Mouse (Mus musculus) embryonic facial prominence, embryonic 15.5 days (tissue): ENCODE measurements around the gene Nav2. TPM values are rescaled to one million over a fixed set of nuclear protein-coding genes. Genes with fewer than 3 reads are reported as not detected.

Experiments
- ATAC-seq: fragments of 200-750 bp; cut with Nextera tagmentation; 2 replicates; pipeline ENCODE4 v1.8.0; 2017; ENCODE audit warnings: low read depth, moderate TSS enrichment; ENCODE audit not compliant: insufficient number of reproducible peaks, low FRiP score, low TSS enrichment
- H3K27ac ChIP-seq: fragments of 300-500 bp; sonication (generic); replicated peaks from 2 replicates; pipeline ENCODE4 v1.5.1; 2015; ENCODE audit warnings: mild to moderate bottlenecking, inconsistent platforms
- H3K27me3 ChIP-seq: fragments of 300-500 bp; sonication (generic); 2 replicates; pipeline ENCODE4 v1.6.1; 2015; ENCODE audit warnings: inconsistent platforms
- H3K36me3 ChIP-seq: fragments of 300-500 bp; sonication (generic); 2 replicates; pipeline ENCODE4 v1.6.1; 2015; ENCODE audit warnings: mild to moderate bottlenecking, inconsistent platforms
- H3K4me1 ChIP-seq: fragments of 300-500 bp; sonication (generic); 2 replicates; pipeline ENCODE4 v1.6.1; 2015; ENCODE audit warnings: inconsistent platforms
- H3K4me2 ChIP-seq: fragments of 300-500 bp; sonication (generic); replicated peaks from 2 replicates; pipeline ENCODE4 v1.6.1; 2015; ENCODE audit warnings: mild to moderate bottlenecking, inconsistent platforms
- H3K4me3 ChIP-seq: fragments of 300-500 bp; sonication (generic); replicated peaks from 2 replicates; pipeline ENCODE4 v1.5.1; 2015; ENCODE audit warnings: mild to moderate bottlenecking, inconsistent platforms
- H3K9ac ChIP-seq: fragments of 300-500 bp; sonication (generic); 2 replicates; pipeline ENCODE4 v1.6.1; 2015; ENCODE audit warnings: inconsistent platforms
- H3K9me3 ChIP-seq: fragments of 300-500 bp; sonication (generic); replicated peaks from 2 replicates; pipeline ENCODE4 v1.6.1; 2016; ENCODE audit warnings: inconsistent platforms
- WGBS: fragments of 180-500 bp; shearing (Covaris S2); methylation state at CpG from one replicate; pipeline ENCODE4 v1.1.7; 2015; 5-methylcytosine and 5-hydroxymethylcytosine counted together
- polyA plus RNA-seq: library from polyadenylated mRNA; unstranded; fragments of >200 nt; fragmentation: Nextera tagmentation; extraction: Ambion mirVana; gene quantifications from 2 replicates; pipeline ENCODE4 v1.2.1, GENCODE M21; 2015

The Nav2 gene
- polyA plus RNA-seq, 1 experiment from 2014 or later: 23.4 TPM

- ATAC-seq: no peak
- H3K9me3 ChIP-seq: no peaks in the 10 kb centered on the region
- H3K4me3 ChIP-seq: peak overlapping the region; percentile 40
- 25% methylated on average over 5 of the region's 5 CpGs for WGBS
- H3K36me3 ChIP-seq: no peaks in the 10 kb centered on the region
- 0 out of 2 replicates have a peak overlapping the region, but pooled peaks have one; percentile 67 for H3K27ac ChIP-seq
- no peak overlapping the region for H3K9ac ChIP-seq
- peaks cover 3% of the 10 kb centered on the region; the same call in 1 of the 2 replicates for H3K27me3 ChIP-seq
- H3K4me1 ChIP-seq: peaks cover 63% of the 10 kb centered on the region
- H3K4me2 ChIP-seq: peak overlapping the region; percentile 54
Measured at GRCm38 (mm10) chr7:49523729-49524128, 615.2 kb downstream of the Nav2 start.

- 0 out of 2 replicates have a peak overlapping the region, but pooled peaks have one; percentile 2 for H3K4me3 ChIP-seq
- H3K36me3 ChIP-seq: no peaks in the 10 kb centered on the region
- H3K27ac ChIP-seq: no peak overlapping the region
- H3K4me2 ChIP-seq: 0 out of 2 replicates have a peak overlapping the region, but pooled peaks have one; percentile 0
- H3K4me1 ChIP-seq: peaks cover 59% of the 10 kb centered on the region
- no peak overlapping the region for H3K9ac ChIP-seq
- ATAC-seq: no peak
- no peaks in the 10 kb centered on the region for H3K9me3 ChIP-seq
- H3K27me3 ChIP-seq: no peaks in the 10 kb centered on the region
- 40% methylated on average over 11 of the region's 11 CpGs for WGBS
Measured at GRCm38 (mm10) chr7:49525348-49526100, 617.0 kb downstream of the Nav2 start.

GRCm38 (mm10) chr7:49526101-49526499 lies 617.6 kb downstream of the Nav2 start:
- WGBS: 69% methylated on average over 4 of the region's 4 CpGs
- Histone ChIP-seq H3K36me3 (no peaks in the 10 kb centered on the region), H3K9me3 (no peaks in the 10 kb centered on the region), H3K27ac (no peak overlapping the region), H3K27me3 (no peaks in the 10 kb centered on the region), H3K4me3 (no peak overlapping the region), H3K4me1 (peaks cover 53% of the 10 kb centered on the region), H3K4me2 (0 out of 2 replicates have a peak overlapping the region, but pooled peaks have one; percentile 0), H3K9ac (no peak overlapping the region)
- ATAC-seq: no peak

- no peak for ATAC-seq
- no peak overlapping the region for H3K4me2 ChIP-seq
- H3K27me3 ChIP-seq: no peaks in the 10 kb centered on the region
- H3K27ac ChIP-seq: 0 out of 2 replicates have a peak overlapping the region, but pooled peaks have one; percentile 24
- peaks cover 39% of the 10 kb centered on the region for H3K4me1 ChIP-seq
- no peak overlapping the region for H3K9ac ChIP-seq
- no peak overlapping the region for H3K4me3 ChIP-seq
- H3K9me3 ChIP-seq: no peaks in the 10 kb centered on the region
- WGBS: 14% methylated on average over 4 of the region's 4 CpGs
- H3K36me3 ChIP-seq: no peaks in the 10 kb centered on the region
Measured at GRCm38 (mm10) chr7:49527495-49527894, 619.0 kb downstream of the Nav2 start.

- 15% methylated on average over 4 of the region's 4 CpGs for WGBS
- H3K4me2 ChIP-seq: no peak overlapping the region
Measured at GRCm38 (mm10) chr7:49527925-49528324, 619.4 kb downstream of the Nav2 start.

GRCm38 (mm10) chr7:49529498-49529897 lies 621.0 kb downstream of the Nav2 start:
- ATAC-seq: no peak
- H3K27ac ChIP-seq: no peak overlapping the region
- WGBS: 74% methylated on average over 2 of the region's 2 CpGs
- H3K9ac ChIP-seq: no peak overlapping the region
- H3K27me3 ChIP-seq: no peaks in the 10 kb centered on the region
- no peaks in the 10 kb centered on the region for H3K9me3 ChIP-seq
- H3K36me3 ChIP-seq: no peaks in the 10 kb centered on the region
- H3K4me1 ChIP-seq: peaks cover 24% of the 10 kb centered on the region
- H3K4me3 ChIP-seq: no peak overlapping the region
- H3K4me2 ChIP-seq: no peak overlapping the region

More at GRCm38 (mm10) chr7:49527925-49528324, 619.4 kb downstream of the Nav2 start:
- H3K9me3 ChIP-seq: no peaks in the 10 kb centered on the region
- peaks cover 35% of the 10 kb centered on the region for H3K4me1 ChIP-seq
- no peaks in the 10 kb centered on the region for H3K36me3 ChIP-seq
- H3K4me3 ChIP-seq: no peak overlapping the region
- H3K27me3 ChIP-seq: no peaks in the 10 kb centered on the region
- ATAC-seq: no peak
- no peak overlapping the region for H3K9ac ChIP-seq
- H3K27ac ChIP-seq: 0 out of 2 replicates have a peak overlapping the region, but pooled peaks have one; percentile 24

- H3K27ac ChIP-seq: no peak overlapping the region
- H3K36me3 ChIP-seq: peaks cover 8% of the 10 kb centered on the region; the same call in 1 of the 2 replicates
- no peak overlapping the region for H3K4me3 ChIP-seq
- H3K27me3 ChIP-seq: no peaks in the 10 kb centered on the region
- ATAC-seq: no peak
- 68% methylated on average over 8 of the region's 8 CpGs for WGBS
- no peak overlapping the region for H3K9ac ChIP-seq
- no peak overlapping the region for H3K4me2 ChIP-seq
- H3K4me1 ChIP-seq: peaks cover 2% of the 10 kb centered on the region; the same call in 1 of the 2 replicates
- no peaks in the 10 kb centered on the region for H3K9me3 ChIP-seq
Measured at GRCm38 (mm10) chr7:49533571-49533970, 625.1 kb downstream of the Nav2 start.

- H3K4me1 ChIP-seq: no peaks in the 10 kb centered on the region
- no peak overlapping the region for H3K9ac ChIP-seq
- no peaks in the 10 kb centered on the region for H3K9me3 ChIP-seq
- peaks cover 8% of the 10 kb centered on the region; the same call in 1 of the 2 replicates for H3K36me3 ChIP-seq
- ATAC-seq: no peak
- H3K4me2 ChIP-seq: no peak overlapping the region
- no peaks in the 10 kb centered on the region for H3K27me3 ChIP-seq
- no peak overlapping the region for H3K27ac ChIP-seq
- 77% methylated on average over 6 of the region's 6 CpGs for WGBS
- no peak overlapping the region for H3K4me3 ChIP-seq
Measured at GRCm38 (mm10) chr7:49534208-49534607, 625.7 kb downstream of the Nav2 start.

GRCm38 (mm10) chr7:49538360-49538759 lies 629.8 kb downstream of the Nav2 start:
- H3K36me3 ChIP-seq: peaks cover 8% of the 10 kb centered on the region; the same call in 1 of the 2 replicates
- no peak overlapping the region for H3K4me2 ChIP-seq
- no peaks in the 10 kb centered on the region for H3K9me3 ChIP-seq
- no peak overlapping the region for H3K9ac ChIP-seq
- ATAC-seq: no peak
- no peak overlapping the region for H3K27ac ChIP-seq
- no peaks in the 10 kb centered on the region for H3K27me3 ChIP-seq
- 77% methylated on average over 5 of the region's 5 CpGs for WGBS
- H3K4me3 ChIP-seq: no peak overlapping the region
- no peaks in the 10 kb centered on the region for H3K4me1 ChIP-seq

- no peak for ATAC-seq
- Histone ChIP-seq H3K4me2 (no peak overlapping the region), H3K4me3 (no peak overlapping the region), H3K27me3 (no peaks in the 10 kb centered on the region), H3K4me1 (peaks cover 5% of the 10 kb centered on the region), H3K9me3 (no peaks in the 10 kb centered on the region), H3K36me3 (peaks cover 8% of the 10 kb centered on the region; the same call in 1 of the 2 replicates), H3K27ac (no peak overlapping the region), H3K9ac (no peak overlapping the region)
- 86% methylated on average over 9 of the region's 9 CpGs for WGBS
Measured at GRCm38 (mm10) chr7:49540181-49540580, 631.7 kb downstream of the Nav2 start.

GRCm38 (mm10) chr7:49542135-49542534 lies 633.6 kb downstream of the Nav2 start:
- 75% methylated on average over 3 of the region's 3 CpGs for WGBS
- no peak for ATAC-seq

More at GRCm38 (mm10) chr7:49542135-49542534, 633.6 kb downstream of the Nav2 start:
- Histone ChIP-seq H3K4me2 (no peak overlapping the region), H3K27me3 (no peaks in the 10 kb centered on the region), H3K4me1 (peaks cover 5% of the 10 kb centered on the region), H3K9me3 (no peaks in the 10 kb centered on the region), H3K36me3 (no peaks in the 10 kb centered on the region), H3K27ac (no peak overlapping the region), H3K9ac (no peak overlapping the region), H3K4me3 (no peak overlapping the region)
